ENCODE assay signal across 9 mouse cellular contexts in the genomic region with DNA sequence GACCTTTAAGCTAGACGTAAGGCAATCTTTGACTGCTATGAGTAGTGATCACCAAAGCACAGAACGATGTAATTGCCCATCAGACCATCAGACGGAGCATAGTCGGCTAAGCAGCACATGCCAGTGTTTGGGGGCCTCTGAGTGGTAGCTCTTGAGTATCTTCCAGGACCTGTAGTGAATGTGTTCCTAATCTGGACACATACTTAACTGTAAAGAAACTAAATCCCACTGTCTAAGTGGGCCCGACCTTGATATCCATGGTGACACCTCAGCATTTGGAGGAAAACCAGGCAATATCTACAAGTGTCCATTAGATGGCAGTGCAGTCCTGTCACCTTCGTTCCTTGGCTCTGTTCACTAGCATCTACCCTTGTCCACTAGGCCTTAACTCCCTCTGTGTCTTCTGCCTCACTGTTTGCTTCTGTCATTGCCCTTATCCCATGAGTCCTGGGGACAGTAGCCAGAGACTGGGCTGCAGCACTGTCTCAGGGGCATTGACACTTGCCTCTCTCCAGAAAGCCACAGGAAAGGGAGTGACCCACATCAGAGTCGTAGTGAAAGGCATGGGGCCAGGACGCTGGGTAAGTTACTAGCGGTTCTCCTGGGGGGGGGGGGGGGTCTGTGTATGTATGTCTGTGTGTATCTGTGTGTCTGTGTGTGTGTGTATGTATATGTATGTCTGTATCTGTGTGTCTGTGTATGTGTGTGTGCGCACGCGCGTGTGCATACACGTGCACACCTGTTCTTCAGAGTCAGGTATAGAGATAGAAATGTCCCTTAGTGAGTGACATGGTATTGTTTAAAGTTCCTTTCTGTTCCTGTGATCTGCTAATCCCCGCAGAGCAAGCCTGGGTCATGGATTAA. TPM values are rescaled to one million over a fixed set of nuclear protein-coding genes. Genes with fewer than 3 reads are reported as not detected.
A peak's percentile ranks its signal among the peaks of the same experiment; 100 is the strongest.
DNase-seq lines count a peak whose midpoint lies in the region; ATAC-seq and TF ChIP-seq lines count a peak whose summit lies in the region.
"Had no signal": no experiment of that assay in that cellular context is flagged by ENCODE, and none has a peak within 500 bp of the region (broad histone marks: within the 10 kb centered on the region; RNA-seq: fewer than 3 reads in every experiment).

No protein-coding gene starts in this region.

- 79% methylated on average over 15 of the region's 15 CpGs for WGBS in kidney, embryonic 16.5 days
- 85% methylated on average over 15 of the region's 15 CpGs for WGBS in liver, embryonic 11.5 days

- no peak overlapping the region for H3ac ChIP-seq in C2C12 (ENCODE audit: control insufficient read depth, insufficient read length, low read depth)

- no peak overlapping the region for H3K27ac ChIP-seq in kidney, embryonic 16.5 days (ENCODE audit: low read length)
- H3K27ac ChIP-seq in liver, embryonic 11.5 days (ENCODE audit: low read depth, low read length), result no peak overlapping the region
- H3K27ac ChIP-seq: heart, embryonic 13.5 days had no signal

- H3K79me3 ChIP-seq in C2C12 (ENCODE audit: low read depth), result no peaks in the 10 kb centered on the region

- no peak overlapping the region for H3K9ac ChIP-seq in kidney, embryonic 16.5 days (replicated peaks; ENCODE audit: low read length)
- no peak overlapping the region for H3K9ac ChIP-seq in liver, embryonic 11.5 days (ENCODE audit: low read depth, low read length)
- H3K9ac ChIP-seq: heart, embryonic 13.5 days had no signal

- no peaks in the 10 kb centered on the region for H3K9me3 ChIP-seq in kidney, embryonic 16.5 days (ENCODE audit: low read length)
- H3K9me3 ChIP-seq in liver, embryonic 11.5 days (ENCODE audit: control insufficient read depth, low read length), result no peaks in the 10 kb centered on the region
- H3K9me3 ChIP-seq: heart, embryonic 13.5 days had no signal

- peak; percentile 87 for DNase-seq in MN1 (ENCODE audit: low spot score)
- DNase-seq in cerebellum, postnatal 14 days, result peak; percentile 72 to 79
- DNase-seq in gastrocnemius, postnatal 10 days, result peak; percentile 23
- DNase-seq in liver, embryonic 11.5 days (ENCODE audit: low spot score), result no peak
- peak; percentile 83 for DNase-seq in naive thymus-derived CD4-positive, alpha-beta T cell, adult 2 months (ENCODE audit: low read depth)
- peak; percentile 41 to 42 for DNase-seq in thymus, postnatal 36 days

- H3K27me3 ChIP-seq in C2C12 (ENCODE audit: control insufficient read depth, insufficient read depth, insufficient read length), result no peaks in the 10 kb centered on the region
- H3K27me3 ChIP-seq in kidney, embryonic 16.5 days (ENCODE audit: insufficient read depth, low read length), result no peaks in the 10 kb centered on the region
- no peaks in the 10 kb centered on the region for H3K27me3 ChIP-seq in liver, embryonic 11.5 days (replicated peaks; ENCODE audit: control insufficient read depth, insufficient read depth, low read length)
- H3K27me3 ChIP-seq: heart, embryonic 13.5 days had no signal

- H3K4me1 ChIP-seq in kidney, embryonic 16.5 days (ENCODE audit: insufficient read depth, low read length), result no peaks in the 10 kb centered on the region
- H3K4me1 ChIP-seq in liver, embryonic 11.5 days (replicated peaks; ENCODE audit: control insufficient read depth, insufficient read depth, low read length), result peaks cover 14% of the 10 kb centered on the region

- H3K36me3 ChIP-seq in C2C12 (ENCODE audit: control insufficient read depth, insufficient read depth), result peaks cover 8% of the 10 kb centered on the region
- peaks cover 30% of the 10 kb centered on the region for H3K36me3 ChIP-seq in kidney, embryonic 16.5 days (ENCODE audit: insufficient read depth, low read length)
- H3K36me3 ChIP-seq in liver, embryonic 11.5 days (ENCODE audit: control insufficient read depth, insufficient read depth, low read length), result peaks cover 5% of the 10 kb centered on the region; the same call in 1 of the 2 replicates

- no peaks in the 10 kb centered on the region for H3K79me2 ChIP-seq in C2C12 (ENCODE audit: control insufficient read depth, insufficient read depth)

- peak; percentile 70 for TF ChIP-seq CTCF in C2C12 (IDR thresholded peaks at IDR 0.05; ENCODE audit: control insufficient read depth, insufficient read depth, insufficient read length)

- H3K4me2 ChIP-seq in kidney, embryonic 16.5 days (replicated peaks; ENCODE audit: low read depth, low read length), result no peak overlapping the region
- H3K4me2 ChIP-seq in liver, embryonic 11.5 days, result no peak overlapping the region
- H3K4me2 ChIP-seq: heart, embryonic 13.5 days had no signal

- peak; percentile 71 for ATAC-seq in kidney, embryonic 16.5 days (ENCODE audit: low FRiP score, low TSS enrichment)
- peak; percentile 58 for ATAC-seq in liver, embryonic 11.5 days (replicated peaks; ENCODE audit: low FRiP score)

- no peak overlapping the region for H3K4me3 ChIP-seq in C2C12 (ENCODE audit: insufficient read depth, poor library complexity, severe bottlenecking)
- H3K4me3 ChIP-seq in kidney, embryonic 16.5 days (ENCODE audit: low read length), result no peak overlapping the region
- H3K4me3 ChIP-seq in liver, embryonic 11.5 days (ENCODE audit: low read depth, low read length), result no peak overlapping the region
- H3K4me3 ChIP-seq: heart, embryonic 13.5 days had no signal

TF ChIP-seq in C2C12, 6 proteins besides CTCF, POLR2A, EP300 and RAD21:
- no peak for TF ChIP-seq FOSL1 (IDR thresholded peaks at IDR 0.05; ENCODE audit: insufficient read depth, low read length, poor library complexity, severe bottlenecking)
- TF ChIP-seq MYOG (IDR thresholded peaks at IDR 0.05; ENCODE audit: control insufficient read depth, extremely low read depth, insufficient read length), result no peak
- TF ChIP-seq CEBPB (IDR thresholded peaks at IDR 0.05; ENCODE audit: low read depth), result no peak
- no peak for TF ChIP-seq MYOD1 (IDR thresholded peaks at IDR 0.05; ENCODE audit: control insufficient read depth, insufficient read length, low read depth)
- no peak for TF ChIP-seq MAX (IDR thresholded peaks at IDR 0.05)
- no peak for TF ChIP-seq USF1 (IDR thresholded peaks at IDR 0.05; ENCODE audit: low read depth)

RNA-seq across cellular contexts. Expression of gene Mrpl46, which starts 8.3 kb away (rescaled TPM):
- polyA plus RNA-seq in C2C12 (2012; fragmentation: generic; extraction: Trizol), result 32.4 TPM
- total RNA-seq in gastrocnemius, postnatal 10 days (2021), result 10 to 100 TPM; 27.1 to 35.4 TPM
- polyA plus RNA-seq in kidney, embryonic 16.5 days (2015; fragmentation: Nextera tagmentation; extraction: Ambion mirVana), result 64.6 and 71.4 TPM in 2 replicates
- 91.9 and 95.8 TPM in 2 replicates for polyA plus RNA-seq in liver, embryonic 11.5 days (2014; fragmentation: Nextera tagmentation; extraction: Ambion mirVana)

RNA-seq across cellular contexts. Expression of gene Mrps11, which starts 8.7 kb away (rescaled TPM):
- 95.6 TPM for polyA plus RNA-seq in C2C12 (2012; fragmentation: generic; extraction: Trizol)
- 10 to 100 TPM; 24.1 to 24.4 TPM for total RNA-seq in gastrocnemius, postnatal 10 days (2021)
- 83.4 and 84.9 TPM in 2 replicates for polyA plus RNA-seq in kidney, embryonic 16.5 days (2015; fragmentation: Nextera tagmentation; extraction: Ambion mirVana)
- 89.2 and 92.4 TPM in 2 replicates for polyA plus RNA-seq in liver, embryonic 11.5 days (2014; fragmentation: Nextera tagmentation; extraction: Ambion mirVana)

RNA-seq across cellular contexts. Expression of gene Ntrk3, which starts 53.8 kb away (rescaled TPM):
- 0.04 TPM for polyA plus RNA-seq in C2C12 (2012; fragmentation: generic; extraction: Trizol)
- total RNA-seq in gastrocnemius, postnatal 10 days (2021), result 1 to 10 TPM; 3.1 to 3.7 TPM
- 2.8 and 3.4 TPM in 2 replicates for polyA plus RNA-seq in kidney, embryonic 16.5 days (2015; fragmentation: Nextera tagmentation; extraction: Ambion mirVana)
- polyA plus RNA-seq in liver, embryonic 11.5 days (2014; fragmentation: Nextera tagmentation; extraction: Ambion mirVana), result 1.1 and 2.3 TPM in 2 replicates

RNA-seq across cellular contexts. Expression of gene Det1, which starts 55.5 kb away (rescaled TPM):
- polyA plus RNA-seq in C2C12 (2012; fragmentation: generic; extraction: Trizol), result 13.1 TPM
- total RNA-seq in gastrocnemius, postnatal 10 days (2021), result 10 to 100 TPM in 1 of 2 experiments, 1 to 10 TPM in 1; 7.3 to 10.3 TPM
- polyA plus RNA-seq in kidney, embryonic 16.5 days (2015; fragmentation: Nextera tagmentation; extraction: Ambion mirVana), result 19.1 and 19.6 TPM in 2 replicates
- polyA plus RNA-seq in liver, embryonic 11.5 days (2014; fragmentation: Nextera tagmentation; extraction: Ambion mirVana), result 19.7 and 22.4 TPM in 2 replicates
